Mouse (Mus musculus) liver, embryonic 14.5 days (tissue): ENCODE data around the gene Agbl4.

ENCODE experiments used
- CTCF ChIP-seq: IDR thresholded peaks from 2 replicates; pipeline ENCODE4 v1.5.1; 2016; ENCODE audit warnings: antibody characterized with exemption, low read depth, control low read depth
- EP300 ChIP-seq: IDR thresholded peaks from 2 replicates; pipeline ENCODE4 v1.6.1; 2016; ENCODE audit warnings: antibody characterized with exemption, low read depth

- no peak for TF ChIP-seq CTCF
- no peak for TF ChIP-seq EP300
These were observed 1089.9 kb downstream of the Agbl4 start for GRCm38 (mm10) chr4:111487233-111487843.
